Mouse (Mus musculus) neutrophil, adult 5-6 weeks (primary cell): Measurements from ENCODE around the gene Pax8. TPM values are rescaled to one million over a fixed set of nuclear protein-coding genes. Genes with fewer than 3 reads are reported as not detected.
A peak's percentile ranks its signal among the peaks of the same experiment; 100 is the strongest.

Experiments used
- ATAC-seq: fragments of 151-379, 151-347 bp; 2 replicates; pipeline ENCODE4 v1.8.0; 2017; ENCODE audit warnings: mild to moderate bottlenecking, moderate TSS enrichment; ENCODE audit not compliant: insufficient number of reproducible peaks, poor library complexity, low FRiP score, severe bottlenecking; ENCODE audit errors: extremely low read depth
- total RNA-seq: library from RNA; stranded (forward); fragments of 200-1000 nt; gene quantifications from 2 replicates; pipeline ENCODE4 v1.2.3, GENCODE M21; 2017

The Pax8 gene
- total RNA-seq, 1 experiment from 2014 or later, result not detected

- no peak for ATAC-seq
Measured at GRCm38 (mm10) chr2:24422815-24423214, 52.6 kb downstream of the Pax8 start.

DNA sequence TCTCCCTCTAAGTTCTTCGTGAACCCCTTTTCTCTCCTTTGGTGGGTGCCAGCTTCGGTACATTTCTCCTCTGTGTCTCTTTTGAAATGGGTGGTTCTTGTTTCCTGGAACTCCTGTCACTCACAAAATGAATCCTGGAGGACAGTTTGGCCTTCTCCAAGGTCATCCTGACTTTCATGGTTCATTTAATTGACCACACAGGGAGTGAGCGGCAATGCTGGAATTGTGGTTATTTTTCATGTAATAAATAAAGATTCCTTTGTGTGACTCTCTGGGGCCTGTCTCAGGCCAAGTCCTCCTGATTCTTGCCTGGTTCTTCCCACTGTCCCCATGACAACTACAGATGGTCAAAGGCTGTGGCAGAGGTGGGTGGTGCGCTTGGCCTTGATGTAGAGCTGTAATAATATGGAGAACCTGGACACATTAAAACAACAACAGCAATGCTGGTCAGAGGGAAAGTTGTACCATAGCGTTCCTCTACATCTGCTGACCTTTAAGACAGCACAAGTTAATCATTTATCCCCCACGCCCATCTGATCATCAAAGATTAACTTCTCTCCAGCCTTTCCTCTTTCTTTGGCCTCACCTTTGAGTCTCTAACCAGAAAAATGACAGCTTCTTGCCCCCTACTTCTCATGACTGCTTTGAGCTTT, 54.1 kb downstream of the Pax8 start:
- ATAC-seq, result no peak

DNA sequence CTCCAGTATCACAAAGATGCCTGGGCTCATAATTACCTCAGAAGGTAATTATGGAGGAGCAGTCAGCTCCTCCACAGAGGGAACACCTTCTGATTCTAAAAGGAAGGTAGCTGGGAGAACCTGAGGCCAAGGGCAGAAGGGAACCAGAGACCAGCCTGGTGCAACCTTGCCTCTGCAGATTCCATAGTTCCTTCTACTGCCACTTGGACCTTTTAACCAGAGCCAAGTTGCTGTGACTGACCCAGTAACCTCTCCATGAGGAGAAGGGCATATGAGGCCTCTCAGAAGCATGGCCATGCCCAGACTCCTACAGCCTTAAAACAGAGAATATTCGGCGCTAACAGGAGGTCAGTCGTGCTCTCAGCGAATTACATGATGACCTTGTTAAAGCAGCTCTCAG, 57.8 kb downstream of the Pax8 start:
- no peak for ATAC-seq

DNA sequence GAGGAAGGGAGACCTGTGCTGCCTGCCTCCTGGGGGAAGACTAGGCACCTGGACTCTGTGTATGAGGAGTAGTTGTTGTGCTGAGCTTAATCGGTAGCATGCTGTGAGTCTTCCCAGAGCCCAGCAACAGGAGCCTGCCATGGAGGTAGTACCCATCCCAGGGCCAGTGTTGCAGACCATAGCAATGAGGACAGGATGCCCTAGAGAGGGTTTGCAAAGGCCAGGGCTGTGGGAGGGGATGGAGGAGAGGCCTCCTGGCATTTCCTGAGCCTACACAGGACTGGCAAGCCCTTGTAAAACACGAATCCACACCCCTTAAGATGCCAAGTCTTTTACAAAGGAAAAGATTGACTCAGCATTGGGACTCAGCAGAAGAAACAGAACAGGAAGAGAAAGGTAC, 58.3 kb downstream of the Pax8 start:
- ATAC-seq, result no peak; the same call in 1 of the 2 replicates

DNA sequence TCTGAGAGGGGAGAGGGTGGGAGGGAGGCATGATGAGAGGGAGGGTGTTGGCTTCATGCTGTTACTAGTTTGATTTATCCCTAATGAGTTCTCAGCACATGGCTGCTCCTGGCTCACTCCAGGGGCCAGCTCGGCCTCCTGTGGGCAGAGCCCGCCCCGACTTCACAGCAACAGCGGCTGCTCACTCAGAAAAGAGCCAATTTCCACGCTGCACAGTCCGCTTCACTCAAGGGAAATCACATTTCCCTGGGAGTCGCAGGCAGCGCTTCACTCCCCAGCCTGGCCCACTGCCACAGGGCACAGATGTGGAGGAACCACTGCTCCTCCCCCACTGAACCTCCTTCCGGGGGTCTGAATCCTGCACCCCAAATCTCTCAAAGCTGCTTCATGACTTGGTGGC, 58.7 kb downstream of the Pax8 start:
- ATAC-seq, result no peak; the same call in 1 of the 2 replicates

DNA sequence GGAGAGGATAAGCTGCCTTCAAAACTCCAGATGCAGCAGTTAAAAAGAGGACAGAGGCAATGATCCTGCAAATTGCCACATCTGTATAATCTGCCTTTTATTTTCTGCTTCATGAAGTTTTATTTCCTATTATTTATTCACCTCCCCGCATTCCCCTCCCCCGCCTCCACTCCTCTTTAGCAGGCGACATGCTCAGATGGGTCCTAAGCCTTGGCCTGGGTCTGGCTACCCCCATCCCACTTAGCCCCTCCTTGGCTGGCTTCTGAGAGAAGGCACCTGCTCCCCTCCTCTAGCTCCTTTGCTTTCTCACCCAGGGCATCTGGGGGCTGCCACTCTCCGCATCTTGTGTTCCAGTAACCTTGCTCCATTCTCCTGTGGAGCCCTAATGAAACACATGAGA, 61.7 kb downstream of the Pax8 start:
- no peak for ATAC-seq

- ATAC-seq, result no peak
Measured at GRCm38 (mm10) chr2:24413172-24413571, 62.2 kb downstream of the Pax8 start.

DNA sequence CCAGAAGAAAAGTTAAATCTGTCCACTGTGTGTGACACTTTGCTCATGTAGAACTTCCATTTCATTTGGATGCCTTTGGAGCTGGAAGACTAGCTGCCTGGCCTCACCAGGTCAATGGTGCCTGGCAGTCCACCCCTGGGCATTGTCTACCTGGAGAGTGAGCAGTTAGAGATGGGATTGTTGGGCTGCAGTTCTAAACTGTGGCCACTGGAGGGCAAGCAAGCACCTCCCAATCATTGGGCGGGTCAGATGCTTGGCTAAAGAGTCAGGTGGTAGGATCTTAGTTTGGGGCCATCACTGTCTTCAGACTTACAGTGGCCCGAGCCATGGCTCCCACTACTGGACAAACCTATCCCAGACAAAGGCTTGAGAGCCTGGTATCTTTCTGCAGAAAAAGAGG, 66.2 kb downstream of the Pax8 start:
- peak; percentile 67 for ATAC-seq

DNA sequence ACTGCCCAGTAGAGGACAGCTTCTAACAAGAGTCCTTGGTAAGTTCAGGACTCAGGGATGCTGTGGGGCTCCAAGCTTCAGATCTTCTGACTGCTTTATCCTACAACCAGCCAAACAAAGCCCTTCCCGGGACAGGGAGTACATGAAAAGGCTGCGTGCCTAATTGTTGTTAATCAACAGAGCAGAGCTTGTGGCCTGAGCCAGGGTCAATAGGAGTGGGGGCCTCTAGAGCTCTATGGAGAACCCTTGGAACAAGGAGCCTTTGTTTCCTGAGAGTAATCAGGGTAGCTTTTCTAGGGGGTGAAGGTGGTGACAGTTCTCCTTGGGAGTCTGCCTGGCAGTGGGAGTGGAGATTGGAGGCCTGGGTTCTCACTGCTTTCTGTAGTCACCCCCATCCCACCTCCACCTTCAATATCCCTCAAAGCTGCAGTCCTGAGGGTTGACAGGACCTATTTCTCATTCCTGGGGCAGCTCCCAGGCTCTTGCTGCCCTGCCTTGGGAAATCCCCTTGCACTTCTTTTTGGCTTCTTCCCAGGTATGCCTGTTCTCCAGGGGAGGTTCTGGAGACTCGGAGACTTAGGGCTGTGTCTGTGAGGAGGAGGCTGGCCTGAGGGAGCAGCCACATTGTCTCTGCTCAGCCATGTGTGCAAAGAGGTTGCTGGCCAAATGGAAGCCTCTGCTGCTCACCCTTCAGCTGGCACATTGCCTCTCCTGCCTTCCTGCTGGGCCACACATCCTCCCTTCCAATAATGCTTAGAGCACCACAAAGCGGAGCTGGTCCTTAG, 67.5 kb downstream of the Pax8 start:
- no peak for ATAC-seq

GRCm38 (mm10) chr2:24405345-24406012, 69.9 kb downstream of the Pax8 start:
- ATAC-seq, result peak; percentile 62

DNA sequence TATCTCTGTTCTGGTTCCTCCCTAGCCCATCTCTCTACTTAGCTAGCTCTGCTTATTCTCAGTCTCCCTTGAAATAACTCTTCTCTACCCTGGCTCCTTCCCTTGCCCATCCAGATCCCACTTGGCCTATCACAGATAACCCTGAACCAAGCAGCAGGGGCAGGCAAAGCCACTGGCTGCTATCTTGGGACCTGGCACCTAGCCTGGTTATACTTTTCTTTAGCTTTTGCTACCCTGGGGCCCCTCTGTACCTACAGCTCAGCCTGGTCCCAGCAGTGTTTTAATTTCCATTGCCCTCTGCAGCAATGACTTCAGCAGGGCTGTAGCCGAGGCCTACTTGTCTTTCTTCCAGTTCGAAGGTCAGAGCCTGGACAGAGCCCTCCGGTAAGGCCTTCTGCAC, 74.7 kb downstream of the Pax8 start:
- ATAC-seq, result no peak

GRCm38 (mm10) chr2:24397115-24397514, 78.3 kb downstream of the Pax8 start:
- no peak for ATAC-seq

DNA sequence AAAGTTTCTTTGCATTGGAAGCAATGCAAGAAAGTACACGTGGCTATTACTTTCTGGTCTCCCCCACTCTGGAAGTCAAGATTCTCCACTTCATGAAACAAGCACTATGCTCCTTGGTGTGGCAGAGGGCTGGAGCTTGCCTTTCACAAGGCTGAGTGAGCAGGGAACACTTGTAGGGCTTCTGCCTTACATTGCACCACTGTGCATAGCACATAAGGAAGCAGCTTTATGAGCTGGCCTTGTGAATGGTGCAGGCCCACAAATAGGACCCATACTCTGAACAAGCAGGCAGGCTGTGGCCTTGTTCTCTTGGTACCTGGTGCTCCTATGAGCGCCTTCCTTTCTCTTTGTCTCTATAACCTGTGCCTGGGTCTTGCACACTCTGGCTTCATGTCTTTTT, 82.1 kb downstream of the Pax8 start:
- ATAC-seq, result no peak

DNA sequence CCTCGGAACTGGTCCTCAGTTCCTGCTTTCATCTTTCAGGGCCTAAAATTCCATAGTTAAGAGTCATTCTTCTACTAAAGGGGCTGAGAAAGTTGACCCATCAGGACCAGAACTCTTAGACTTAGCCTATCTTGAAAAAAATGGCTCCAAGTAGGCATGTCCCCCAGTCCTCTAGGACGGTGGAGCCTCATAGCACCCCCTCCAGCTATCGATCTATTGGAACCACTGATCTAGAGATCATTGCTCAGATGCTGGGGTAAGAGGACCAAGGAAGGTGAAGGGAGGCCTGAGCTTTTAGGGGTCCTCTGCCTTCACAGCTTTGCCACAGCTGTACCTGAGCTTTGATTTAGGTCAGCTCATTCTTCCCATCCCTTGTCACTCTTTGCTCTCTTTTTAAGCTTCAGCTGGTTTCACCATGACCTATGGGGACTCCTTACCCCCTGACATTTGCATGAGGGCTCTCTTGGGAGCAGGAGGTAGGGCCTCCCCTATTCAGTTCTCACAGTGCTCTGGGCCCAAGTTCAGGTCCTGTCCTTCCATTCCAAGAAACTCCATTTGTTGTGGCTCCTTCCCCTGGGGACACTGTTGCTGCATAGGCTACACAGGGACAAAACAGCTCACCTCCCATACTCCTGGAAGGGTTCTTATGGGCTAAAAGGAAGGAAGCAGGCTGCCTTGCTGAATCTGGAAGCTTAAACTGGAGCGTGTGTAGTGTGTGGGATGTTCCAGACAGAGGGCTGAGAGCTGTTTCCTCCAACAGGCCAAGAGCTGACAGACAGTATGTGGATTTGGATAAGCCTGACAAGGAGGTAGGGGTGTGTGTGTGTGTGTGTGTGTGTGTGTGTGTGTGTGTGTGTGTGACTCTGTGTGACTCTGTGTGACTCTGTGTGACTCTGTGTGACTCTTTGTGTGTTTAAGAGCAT, 87.8 kb downstream of the Pax8 start:
- no peak for ATAC-seq

DNA sequence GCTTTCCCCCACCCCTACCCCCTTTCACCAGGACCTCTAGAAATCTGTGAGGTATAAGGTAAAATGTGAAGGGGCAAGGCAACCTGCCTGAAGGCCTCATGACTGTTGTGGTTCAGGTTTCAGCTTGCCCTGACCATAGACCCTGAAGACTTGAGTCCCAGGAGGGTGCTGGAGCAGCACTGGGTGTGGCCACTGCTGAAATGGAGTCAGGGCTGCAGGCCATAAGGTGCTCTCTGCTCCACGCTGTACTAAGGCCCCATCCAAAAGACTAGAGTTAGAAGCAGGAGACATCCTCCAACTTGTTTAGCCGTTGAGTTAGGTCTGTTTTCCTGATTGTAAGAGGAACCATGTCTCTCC, 88.5 kb downstream of the Pax8 start:
- ATAC-seq, result no peak

DNA sequence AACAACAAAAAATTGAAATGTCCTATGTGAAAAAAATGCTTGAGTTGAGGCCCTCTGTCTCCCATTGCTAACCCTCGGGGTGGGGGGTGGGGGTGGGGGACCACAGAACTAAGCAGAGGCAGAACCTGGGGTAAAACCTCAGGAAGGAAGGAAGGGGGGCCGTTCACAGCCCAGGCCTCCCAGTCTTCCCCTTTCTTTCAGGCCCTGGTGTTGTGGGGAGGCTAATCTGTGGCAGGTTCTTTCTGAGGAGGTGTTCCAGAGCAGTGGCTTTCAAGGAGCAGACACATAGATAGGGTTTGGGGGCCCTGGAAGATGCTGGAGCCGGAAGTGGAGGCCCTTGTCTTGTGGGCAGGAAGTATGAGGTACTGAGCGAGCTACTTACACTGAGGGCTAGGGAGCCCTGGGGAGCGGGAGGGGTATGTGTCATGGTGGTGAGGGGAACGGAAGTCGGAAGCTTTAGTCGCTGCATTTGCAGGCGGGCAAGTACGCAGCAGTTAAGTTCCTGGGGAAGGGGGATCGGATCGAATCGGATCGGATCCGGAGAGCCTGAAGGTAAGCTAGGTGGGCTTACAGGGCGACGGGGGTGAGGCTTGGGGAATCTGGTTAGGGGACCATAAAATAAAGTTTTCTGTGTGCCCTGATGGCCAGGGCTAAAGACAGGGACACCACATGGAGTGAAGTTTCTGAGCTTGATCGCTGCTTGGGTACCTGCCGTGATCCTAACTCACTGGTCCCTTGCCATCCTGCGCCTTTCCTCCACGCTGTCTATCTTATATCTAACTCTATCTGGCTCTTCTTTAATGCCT, 89.0 kb downstream of the Pax8 start:
- peak; percentile 66 for ATAC-seq

GRCm38 (mm10) chr2:24385111-24385961, 90.1 kb downstream of the Pax8 start:
- peak; percentile 59 for ATAC-seq

GRCm38 (mm10) chr2:24384393-24384792, 91.0 kb downstream of the Pax8 start:
- ATAC-seq, result no peak
